In genomic region chr8:71570291-71570954, GRCm38 (mm10) we compare ENCODE assay signal across 7 mouse cellular contexts. TPM values are rescaled to one million over a fixed set of nuclear protein-coding genes. Genes with fewer than 3 reads are reported as not detected.
A peak's percentile ranks its signal among the peaks of the same experiment; 100 is the strongest.
DNase-seq lines count a peak whose midpoint lies in the region; ATAC-seq lines count a peak whose summit lies in the region.

No protein-coding gene starts in this region.

- peak overlapping the region; percentile 70 for H3K4me2 ChIP-seq in embryonic facial prominence, embryonic 12.5 days (replicated peaks)
- peak overlapping the region; percentile 90 for H3K4me2 ChIP-seq in midbrain, embryonic 11.5 days

- DNase-seq in adrenal gland, adult 8-10 months: peak; percentile 97
- peak; percentile 99 for DNase-seq in kidney, adult 11 months
- peak; percentile 95 for DNase-seq in left cerebral cortex, postnatal 4 days
- DNase-seq in midbrain, embryonic 11.5 days (ENCODE audit: low spot score, missing footprints): peak; percentile 98
- peak; percentile 89 for DNase-seq in skeletal muscle tissue, adult 2 months (ENCODE audit: low read depth, low spot score)

- no peaks in the 10 kb centered on the region for H3K9me3 ChIP-seq in embryonic facial prominence, embryonic 12.5 days
- H3K9me3 ChIP-seq in midbrain, embryonic 11.5 days (ENCODE audit: control insufficient read depth, low read length): no peaks in the 10 kb centered on the region

- H3K4me1 ChIP-seq in embryonic facial prominence, embryonic 12.5 days: peaks cover 19% of the 10 kb centered on the region; the same call in 1 of the 2 replicates
- peaks cover 6% of the 10 kb centered on the region for H3K4me1 ChIP-seq in midbrain, embryonic 11.5 days (ENCODE audit: control insufficient read depth, insufficient read depth, low read length)

- H3K27me3 ChIP-seq in embryonic facial prominence, embryonic 12.5 days: peaks cover 29% of the 10 kb centered on the region
- 0 out of 2 replicates have a peak, but pooled peaks cover 3% of the 10 kb centered on the region for H3K27me3 ChIP-seq in midbrain, embryonic 11.5 days (ENCODE audit: control insufficient read depth, insufficient read depth, low read length)

- intact Hi-C loops in left cerebral cortex, postnatal 4 days (cut with DNase I): no loop called here

- peak; percentile 89 for ATAC-seq in embryonic facial prominence, embryonic 12.5 days (ENCODE audit: insufficient number of reproducible peaks, insufficient read depth, low FRiP score, low TSS enrichment)
- ATAC-seq in granulocyte monocyte progenitor cell, adult 5-6 weeks (replicated peaks; ENCODE audit: poor library complexity, severe bottlenecking): peak; percentile 82
- ATAC-seq in midbrain, embryonic 11.5 days (ENCODE audit: low FRiP score): peak; percentile 89

- H3K9ac ChIP-seq in embryonic facial prominence, embryonic 12.5 days: peak overlapping the region; percentile 62
- peak overlapping the region; percentile 64 for H3K9ac ChIP-seq in midbrain, embryonic 11.5 days (ENCODE audit: low read length)

- H3K4me3 ChIP-seq in embryonic facial prominence, embryonic 12.5 days: peak overlapping the region; percentile 60
- H3K4me3 ChIP-seq in midbrain, embryonic 11.5 days (ENCODE audit: low read depth, low read length): peak overlapping the region; percentile 45

- WGBS in embryonic facial prominence, embryonic 12.5 days: under 1% methylated on average over 41 of the region's 41 CpGs
- WGBS in midbrain, embryonic 11.5 days: under 1% methylated on average over 41 of the region's 41 CpGs

- H3K27ac ChIP-seq in embryonic facial prominence, embryonic 12.5 days: peak overlapping the region; percentile 76
- H3K27ac ChIP-seq in midbrain, embryonic 11.5 days (ENCODE audit: low read depth, low read length): 0 out of 2 replicates have a peak overlapping the region, but pooled peaks have one; percentile 4

- H3K36me3 ChIP-seq in embryonic facial prominence, embryonic 12.5 days: no peaks in the 10 kb centered on the region
- H3K36me3 ChIP-seq in midbrain, embryonic 11.5 days (ENCODE audit: control insufficient read depth, insufficient read depth, low read length): no peaks in the 10 kb centered on the region

RNA-seq across cellular contexts. Expression of gene Slc27a1, which starts 1.7 kb away (rescaled TPM):
- total RNA-seq in adrenal gland, adult 8-10 months (2022): 100 to 1,000 TPM; 141 to 186 (median 160) TPM
- polyA plus RNA-seq in embryonic facial prominence, embryonic 12.5 days (2016; fragmentation: Nextera tagmentation; extraction: Ambion mirVana): 48.4 and 48.6 TPM in 2 replicates
- 7.8 and 10.2 TPM in 2 replicates for total RNA-seq in granulocyte monocyte progenitor cell, adult 5-6 weeks (2014; fragmentation: Nextera tagmentation)
- 3.3 and 6.2 TPM in 2 replicates for total RNA-seq in granulocyte monocyte progenitor cell, adult 5-6 weeks (2017)
- 10 to 100 TPM; 60.5 to 71.1 TPM for total RNA-seq in left cerebral cortex, postnatal 4 days (2021)
- 8.6 and 12.4 TPM in 2 replicates for polyA plus RNA-seq in midbrain, embryonic 11.5 days (2014; fragmentation: Nextera tagmentation; extraction: Ambion mirVana)

RNA-seq across cellular contexts. Expression of gene Nxnl1, which starts 4.0 kb away (rescaled TPM):
- total RNA-seq in adrenal gland, adult 8-10 months (2022): 1 to 10 TPM in 1 of 4 experiments, under 1 TPM in 3; 0.40 to 1.3 (median 0.49) TPM
- polyA plus RNA-seq in embryonic facial prominence, embryonic 12.5 days (2016; fragmentation: Nextera tagmentation; extraction: Ambion mirVana): not detected in 2 replicates
- total RNA-seq in granulocyte monocyte progenitor cell, adult 5-6 weeks (2014; fragmentation: Nextera tagmentation): not detected in 2 replicates
- total RNA-seq in granulocyte monocyte progenitor cell, adult 5-6 weeks (2017): 0.36 TPM in 1 of 2 replicates, not detected in the other
- total RNA-seq in left cerebral cortex, postnatal 4 days (2021): not detected
- polyA plus RNA-seq in midbrain, embryonic 11.5 days (2014; fragmentation: Nextera tagmentation; extraction: Ambion mirVana): not detected in 2 replicates

RNA-seq across cellular contexts. Expression of gene Tmem221, which starts 11.8 kb away (rescaled TPM):
- total RNA-seq in adrenal gland, adult 8-10 months (2022): 1 to 10 TPM; 5.1 to 7.0 (median 5.8) TPM
- polyA plus RNA-seq in embryonic facial prominence, embryonic 12.5 days (2016; fragmentation: Nextera tagmentation; extraction: Ambion mirVana): 0.23 and 1.1 TPM in 2 replicates
- total RNA-seq in granulocyte monocyte progenitor cell, adult 5-6 weeks (2014; fragmentation: Nextera tagmentation): not detected in 2 replicates
- total RNA-seq in granulocyte monocyte progenitor cell, adult 5-6 weeks (2017): not detected in 2 replicates
- not detected for total RNA-seq in left cerebral cortex, postnatal 4 days (2021)
- 0.12 and 0.14 TPM in 2 replicates for polyA plus RNA-seq in midbrain, embryonic 11.5 days (2014; fragmentation: Nextera tagmentation; extraction: Ambion mirVana)

RNA-seq across cellular contexts. Expression of gene Pgls, which starts 21.6 kb away (rescaled TPM):
- total RNA-seq in adrenal gland, adult 8-10 months (2022): 100 to 1,000 TPM; 116 to 141 (median 124) TPM
- polyA plus RNA-seq in embryonic facial prominence, embryonic 12.5 days (2016; fragmentation: Nextera tagmentation; extraction: Ambion mirVana): 230 and 236 TPM in 2 replicates
- 143 and 180 TPM in 2 replicates for total RNA-seq in granulocyte monocyte progenitor cell, adult 5-6 weeks (2014; fragmentation: Nextera tagmentation)
- 155 and 185 TPM in 2 replicates for total RNA-seq in granulocyte monocyte progenitor cell, adult 5-6 weeks (2017)
- 10 to 100 TPM; 85.7 to 97.3 TPM for total RNA-seq in left cerebral cortex, postnatal 4 days (2021)
- polyA plus RNA-seq in midbrain, embryonic 11.5 days (2014; fragmentation: Nextera tagmentation; extraction: Ambion mirVana): 224 and 234 TPM in 2 replicates

RNA-seq across cellular contexts. Expression of gene Fam129c, which starts 27.0 kb away (rescaled TPM):
- 1 to 10 TPM; 1.5 to 3.0 (median 2.3) TPM for total RNA-seq in adrenal gland, adult 8-10 months (2022)
- 4.5 and 6.2 TPM in 2 replicates for polyA plus RNA-seq in embryonic facial prominence, embryonic 12.5 days (2016; fragmentation: Nextera tagmentation; extraction: Ambion mirVana)
- 11.6 and 11.7 TPM in 2 replicates for total RNA-seq in granulocyte monocyte progenitor cell, adult 5-6 weeks (2014; fragmentation: Nextera tagmentation)
- total RNA-seq in granulocyte monocyte progenitor cell, adult 5-6 weeks (2017): 0.69 and 6.1 TPM in 2 replicates
- 1 to 10 TPM; 7.9 to 8.0 TPM for total RNA-seq in left cerebral cortex, postnatal 4 days (2021)
- 3.2 and 3.6 TPM in 2 replicates for polyA plus RNA-seq in midbrain, embryonic 11.5 days (2014; fragmentation: Nextera tagmentation; extraction: Ambion mirVana)

Comparison
In these comparisons a context has a peak if more than half of its experiments do, and no peak if none do; other contexts are left out.
1. Peak in every context shown above with its lines: DNase-seq, ATAC-seq, H3K4me3 ChIP-seq and H3K27ac ChIP-seq.
2. RNA of gene Slc27a1, which starts 1.7 kb away (total RNA-seq): 141 to 186 TPM in adrenal gland, adult 8-10 months and 60.5 to 71.1 TPM in left cerebral cortex, postnatal 4 days; 3.3 to 10.2 TPM in granulocyte monocyte progenitor cell, adult 5-6 weeks; every median in the first group is over 4 times any median in the second.
3. RNA of gene Tmem221, which starts 11.8 kb away (total RNA-seq): 5.1 to 7.0 TPM in adrenal gland, adult 8-10 months; not detected in left cerebral cortex, postnatal 4 days and not detected in granulocyte monocyte progenitor cell, adult 5-6 weeks; every median in the first group is over 4 times any median in the second.